Mouse (Mus musculus): ENCODE measurements around the gene Slc35b1. TPM values are rescaled to one million over a fixed set of nuclear protein-coding genes. Genes with fewer than 3 reads are reported as not detected.

Gene Slc35b1
- polyA plus RNA-seq, 1 experiment from 2014 or later = 149 TPM

GRCm38 (mm10) chr11:95384973-95385320, 455 bp downstream of the Slc35b1 start:
- Histone ChIP-seq H3K27me3 (no peaks in the 10 kb centered on the region), H3K27ac (peak overlapping the region; percentile 90), H3K4me1 (replicated peaks) (peaks cover 20% of the 10 kb centered on the region), H3K4me3 (replicated peaks) (peak overlapping the region; percentile 69), H3K9me3 (no peaks in the 10 kb centered on the region), H3K9ac (replicated peaks) (peak overlapping the region; percentile 84), H3K4me2 (replicated peaks) (peak overlapping the region; percentile 66), H3K36me3 (peaks cover 37% of the 10 kb centered on the region)
- ATAC-seq = peak; percentile 51
- under 1% methylated on average over 14 of the region's 14 CpGs for WGBS

GRCm38 (mm10) chr11:95387354-95387753, 2.9 kb downstream of the Slc35b1 start:
- no peak for ATAC-seq
- WGBS = 88% methylated on average over 7 of the region's 7 CpGs
- H3K27me3 ChIP-seq = no peaks in the 10 kb centered on the region
- no peak overlapping the region for H3K4me2 ChIP-seq (replicated peaks)
- no peak overlapping the region for H3K27ac ChIP-seq
- H3K36me3 ChIP-seq = peaks cover 60% of the 10 kb centered on the region
- peaks cover 28% of the 10 kb centered on the region for H3K4me1 ChIP-seq (replicated peaks)
- no peaks in the 10 kb centered on the region for H3K9me3 ChIP-seq
- H3K9ac ChIP-seq (replicated peaks) = no peak overlapping the region
- no peak overlapping the region for H3K4me3 ChIP-seq (replicated peaks)

GRCm38 (mm10) chr11:95389006-95389405, 4.5 kb downstream of the Slc35b1 start:
- Histone ChIP-seq H3K9me3 (no peaks in the 10 kb centered on the region), H3K4me3 (replicated peaks) (no peak overlapping the region), H3K4me2 (replicated peaks) (no peak overlapping the region), H3K9ac (replicated peaks) (no peak overlapping the region), H3K27me3 (no peaks in the 10 kb centered on the region), H3K36me3 (peaks cover 61% of the 10 kb centered on the region), H3K4me1 (replicated peaks) (peaks cover 38% of the 10 kb centered on the region), H3K27ac (no peak overlapping the region)
- ATAC-seq = no peak
- WGBS = 79% methylated on average over 3 of the region's 3 CpGs

- no peak overlapping the region for H3K27ac ChIP-seq
- H3K36me3 ChIP-seq = peaks cover 61% of the 10 kb centered on the region
Observed at GRCm38 (mm10) chr11:95390420-95390819, 5.9 kb downstream of the Slc35b1 start.

GRCm38 (mm10) chr11:95391201-95391600, 6.7 kb downstream of the Slc35b1 start:
- H3K4me2 ChIP-seq (replicated peaks) = no peak overlapping the region
- H3K9me3 ChIP-seq = no peaks in the 10 kb centered on the region
- WGBS = 69% methylated on average over 4 of the region's 4 CpGs
- peaks cover 61% of the 10 kb centered on the region for H3K36me3 ChIP-seq
- H3K27ac ChIP-seq = no peak overlapping the region
- H3K27me3 ChIP-seq = no peaks in the 10 kb centered on the region
- ATAC-seq = no peak
- H3K4me1 ChIP-seq (replicated peaks) = peaks cover 29% of the 10 kb centered on the region
- no peak overlapping the region for H3K4me3 ChIP-seq (replicated peaks)
- H3K9ac ChIP-seq (replicated peaks) = no peak overlapping the region

More at GRCm38 (mm10) chr11:95390420-95390819, 5.9 kb downstream of the Slc35b1 start:
- Histone ChIP-seq H3K4me1 (replicated peaks) (peaks cover 37% of the 10 kb centered on the region), H3K9ac (replicated peaks) (peak overlapping the region; percentile 28; the same call in 1 of the 2 replicates), H3K27me3 (no peaks in the 10 kb centered on the region), H3K4me2 (replicated peaks) (no peak overlapping the region), H3K9me3 (no peaks in the 10 kb centered on the region), H3K4me3 (replicated peaks) (no peak overlapping the region)
- ATAC-seq = no peak
- 96% methylated on average over 6 of the region's 6 CpGs for WGBS

GRCm38 (mm10) chr11:95391743-95392142, 7.3 kb downstream of the Slc35b1 start:
- Histone ChIP-seq H3K36me3 (peaks cover 57% of the 10 kb centered on the region), H3K27me3 (peaks cover 4% of the 10 kb centered on the region; the same call in 1 of the 2 replicates), H3K27ac (no peak overlapping the region; the same call in 1 of the 2 replicates), H3K4me3 (replicated peaks) (no peak overlapping the region), H3K4me1 (replicated peaks) (peaks cover 24% of the 10 kb centered on the region), H3K9me3 (no peaks in the 10 kb centered on the region), H3K9ac (replicated peaks) (no peak overlapping the region), H3K4me2 (replicated peaks) (no peak overlapping the region)
- WGBS = 80% methylated on average over 5 of the region's 5 CpGs
- ATAC-seq = no peak

- Histone ChIP-seq H3K9ac (replicated peaks) (no peak overlapping the region), H3K4me3 (replicated peaks) (no peak overlapping the region), H3K36me3 (peaks cover 52% of the 10 kb centered on the region), H3K9me3 (no peaks in the 10 kb centered on the region), H3K4me1 (replicated peaks) (peaks cover 19% of the 10 kb centered on the region), H3K4me2 (replicated peaks) (no peak overlapping the region), H3K27me3 (peaks cover 8% of the 10 kb centered on the region; the same call in 1 of the 2 replicates), H3K27ac (no peak overlapping the region; the same call in 1 of the 2 replicates)
- WGBS = 49% methylated on average over 7 of the region's 7 CpGs
- peak; percentile 53; the same call in 1 of the 2 replicates for ATAC-seq
Observed at GRCm38 (mm10) chr11:95392223-95392667, 7.8 kb downstream of the Slc35b1 start.

GRCm38 (mm10) chr11:95392708-95393499, 8.4 kb downstream of the Slc35b1 start:
- WGBS = 79% methylated on average over 11 of the region's 11 CpGs
- H3K27me3 ChIP-seq = peaks cover 8% of the 10 kb centered on the region; the same call in 1 of the 2 replicates
- no peak for ATAC-seq

GRCm38 (mm10) chr11:95393500-95393816, 9.0 kb downstream of the Slc35b1 start:
- Histone ChIP-seq H3K4me1 (replicated peaks) (peaks cover 24% of the 10 kb centered on the region), H3K36me3 (peaks cover 40% of the 10 kb centered on the region), H3K9me3 (no peaks in the 10 kb centered on the region), H3K27ac (no peak overlapping the region), H3K9ac (replicated peaks) (no peak overlapping the region), H3K27me3 (peaks cover 12% of the 10 kb centered on the region; the same call in 1 of the 2 replicates), H3K4me2 (replicated peaks) (no peak overlapping the region), H3K4me3 (replicated peaks) (no peak overlapping the region)
- ATAC-seq = no peak
- WGBS = 32% methylated on average over 5 of the region's 5 CpGs

More at GRCm38 (mm10) chr11:95392708-95393499, 8.4 kb downstream of the Slc35b1 start:
- Histone ChIP-seq H3K36me3 (peaks cover 45% of the 10 kb centered on the region), H3K9ac (replicated peaks) (no peak overlapping the region), H3K9me3 (no peaks in the 10 kb centered on the region), H3K27ac (no peak overlapping the region), H3K4me1 (replicated peaks) (peaks cover 18% of the 10 kb centered on the region), H3K4me2 (replicated peaks) (no peak overlapping the region), H3K4me3 (replicated peaks) (no peak overlapping the region)

GRCm38 (mm10) chr11:95394112-95394511, 9.6 kb downstream of the Slc35b1 start:
- 63% methylated on average over 5 of the region's 5 CpGs for WGBS

GRCm38 (mm10) chr11:95396548-95396947, 12.1 kb downstream of the Slc35b1 start:
- Histone ChIP-seq H3K4me2 (replicated peaks) (no peak overlapping the region), H3K9ac (replicated peaks) (no peak overlapping the region), H3K4me3 (replicated peaks) (no peak overlapping the region), H3K27me3 (peaks cover 19% of the 10 kb centered on the region; the same call in 1 of the 2 replicates), H3K27ac (no peak overlapping the region), H3K4me1 (replicated peaks) (peaks cover 29% of the 10 kb centered on the region), H3K36me3 (peaks cover 10% of the 10 kb centered on the region), H3K9me3 (no peaks in the 10 kb centered on the region)
- ATAC-seq = no peak
- 65% methylated on average over 1 of the region's 1 CpGs for WGBS

More at GRCm38 (mm10) chr11:95394112-95394511, 9.6 kb downstream of the Slc35b1 start:
- H3K9me3 ChIP-seq = no peaks in the 10 kb centered on the region
- H3K27ac ChIP-seq = no peak overlapping the region
- H3K36me3 ChIP-seq = peaks cover 33% of the 10 kb centered on the region
- no peak overlapping the region for H3K4me3 ChIP-seq (replicated peaks)
- no peak for ATAC-seq
- H3K4me1 ChIP-seq (replicated peaks) = peaks cover 24% of the 10 kb centered on the region
- H3K27me3 ChIP-seq = peaks cover 16% of the 10 kb centered on the region; the same call in 1 of the 2 replicates
- no peak overlapping the region for H3K4me2 ChIP-seq (replicated peaks)
- no peak overlapping the region for H3K9ac ChIP-seq (replicated peaks)
